Mouse (Mus musculus) v-Abl transformed pro-B cells (cell line): ENCODE data around the gene Mrpl1.

Experiments used
- in situ Hi-C, 2 experiments: fragments of 400-800 bp; cut with MboI; formaldehyde crosslinking; loops; one replicate each; pipeline ENCODE4 v1.15.1; 2025; ENCODE audit not compliant: unreplicated experiment in 2 of 2

The Mrpl1 gene

GRCm38 (mm10) chr5:96271070-96271469, 61.8 kb downstream of the Mrpl1 start:
- in situ Hi-C loops, result loop anchor here in 1 of 2 experiments (25.0 kb wide), 2 partner anchors 841 to 1916 kb away; partner anchors contain the start of gene Paqr3

- in situ Hi-C loops, result no loop called here
Measured at GRCm38 (mm10) chr5:96305786-96306185, 96.5 kb downstream of the Mrpl1 start.

GRCm38 (mm10) chr5:96306271-96306670, 97.0 kb downstream of the Mrpl1 start:
- in situ Hi-C loops, result no loop called here

GRCm38 (mm10) chr5:96306826-96307225, 97.5 kb downstream of the Mrpl1 start:
- in situ Hi-C loops, result no loop called here

- in situ Hi-C loops, result no loop called here
Measured at GRCm38 (mm10) chr5:96308086-96308485, 98.8 kb downstream of the Mrpl1 start.

- in situ Hi-C loops, result no loop called here
Measured at GRCm38 (mm10) chr5:96308645-96309044, 99.4 kb downstream of the Mrpl1 start.

GRCm38 (mm10) chr5:96309566-96309965, 100.3 kb downstream of the Mrpl1 start:
- in situ Hi-C loops, result no loop called here

GRCm38 (mm10) chr5:96311677-96312076, 102.4 kb downstream of the Mrpl1 start:
- in situ Hi-C loops, result no loop called here
